Mouse (Mus musculus) megakaryocyte progenitor cell, adult 5-6 weeks (primary cell): ENCODE data around the gene Ttc26. TPM values are rescaled to one million over a fixed set of nuclear protein-coding genes. Genes with fewer than 3 reads are reported as not detected.

ENCODE experiments used
- ATAC-seq: replicated peaks from 2 replicates; pipeline ENCODE4 v1.8.0; 2016; ENCODE audit warnings: mild to moderate bottlenecking, moderate TSS enrichment, inconsistent platforms; ENCODE audit not compliant: poor library complexity
- total RNA-seq, 2 experiments: library from RNA; stranded (forward) in 1 of 2; stranded (reverse) in 1 of 2; fragments of 157-497, 149-512 nt in 1 of 2; fragments of 200-1000 nt in 1 of 2; gene quantifications; 2 replicates each; pipeline versions ENCODE4 v1.2.3 to v1.2.4; 2015 to 2017

The Ttc26 gene
- total RNA-seq, 2 experiments from 2014 or later, result 1.2 to 2.5 TPM

DNA sequence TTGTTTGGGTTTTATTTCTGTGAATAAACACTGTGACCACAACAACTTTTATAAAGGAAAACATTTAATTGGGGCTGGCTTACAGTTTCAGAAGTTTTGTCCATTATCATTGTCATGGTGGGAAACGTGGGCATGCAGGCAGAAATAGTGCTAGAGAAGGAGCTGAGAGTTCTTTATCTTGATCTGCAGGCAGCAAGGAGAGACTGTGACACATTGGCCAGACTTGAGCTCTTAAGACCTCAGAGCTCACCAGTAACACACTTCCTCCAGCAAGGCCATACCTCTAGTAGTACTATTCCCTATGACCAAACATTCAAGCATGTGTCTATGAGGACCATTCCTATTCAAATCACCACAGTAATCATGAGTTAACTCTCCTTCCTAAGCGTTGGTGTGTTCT is 67.0 kb downstream of the Ttc26 start:
- ATAC-seq, result no peak

DNA sequence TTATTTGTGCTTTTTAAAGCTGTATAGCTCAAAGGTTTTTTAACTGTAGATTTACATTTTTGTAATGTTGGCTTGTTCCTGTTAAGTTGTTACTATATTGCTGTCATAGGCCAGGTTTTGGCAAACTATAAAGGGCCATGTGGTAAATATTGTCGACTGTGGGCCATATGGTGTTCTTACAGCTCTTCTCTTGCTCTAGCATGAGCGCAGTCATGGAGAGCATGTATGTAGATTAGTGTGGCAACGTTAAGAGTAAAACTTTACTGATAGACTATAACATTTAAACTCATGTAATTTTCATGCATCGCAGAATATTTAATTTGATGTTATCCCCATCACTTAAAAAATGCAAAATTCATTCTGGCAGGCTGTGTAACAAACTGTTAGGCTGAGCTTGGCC is 71.8 kb downstream of the Ttc26 start:
- ATAC-seq, result no peak

DNA sequence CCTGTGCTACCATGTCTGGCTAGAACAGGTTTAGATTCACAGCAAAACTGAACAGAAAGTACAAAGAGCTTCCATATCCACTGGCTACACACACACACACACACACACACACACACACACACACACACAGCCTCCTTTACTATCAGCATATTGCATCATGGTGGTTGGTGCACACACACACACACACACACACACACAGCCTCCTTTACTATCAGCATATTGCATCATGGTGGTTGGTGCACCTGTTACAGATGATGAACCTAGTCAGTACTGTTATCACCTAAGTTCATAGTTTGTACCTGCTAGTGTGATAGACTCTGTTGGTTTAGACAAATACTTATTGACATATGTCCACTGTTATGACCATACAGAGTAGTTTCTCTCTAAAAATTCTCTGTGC is 75.2 kb downstream of the Ttc26 start:
- ATAC-seq, result peak; percentile 55; the same call in 1 of the 2 replicates

DNA sequence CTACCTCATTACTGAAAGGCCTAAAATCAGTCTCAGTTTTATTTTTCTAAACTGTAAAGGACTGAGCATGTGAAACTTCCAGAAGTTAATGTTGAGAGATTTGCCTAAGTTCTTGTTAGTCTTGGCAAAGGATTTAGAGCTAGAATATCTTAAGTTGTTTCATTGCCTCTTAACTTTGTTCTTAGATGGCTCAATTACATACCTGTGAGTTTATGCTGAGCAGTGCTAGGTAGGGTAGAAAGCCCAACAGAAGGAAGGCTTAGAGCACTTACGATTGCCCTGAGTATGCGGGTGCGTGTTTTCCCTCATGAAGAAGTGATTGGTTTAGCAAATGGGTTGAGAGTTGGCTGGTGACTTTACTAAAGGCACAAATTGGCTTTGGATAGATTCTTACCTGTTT is 76.8 kb downstream of the Ttc26 start:
- no peak for ATAC-seq

DNA sequence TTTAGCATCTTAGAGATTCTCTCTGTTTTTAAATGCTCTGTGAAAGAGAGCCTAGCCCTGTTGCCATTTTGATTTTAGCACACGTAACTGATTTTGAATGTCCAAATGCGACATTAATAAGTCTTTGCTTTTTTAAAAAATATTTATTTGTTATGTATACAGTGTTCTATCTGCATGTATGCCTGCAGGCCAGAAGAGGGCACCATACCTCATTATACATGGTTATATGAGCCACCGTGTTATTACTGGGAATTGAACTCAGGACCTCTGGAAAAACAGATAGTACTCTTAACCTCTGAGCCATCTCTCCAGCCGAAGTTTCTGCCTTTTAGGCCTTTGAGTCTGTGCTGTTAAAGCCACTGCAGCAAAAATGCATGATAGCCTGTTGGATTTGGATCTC is 88.3 kb downstream of the Ttc26 start:
- peak; percentile 55; the same call in 1 of the 2 replicates for ATAC-seq

Other genes with a start within 250 kb of the Ttc26 start
- gene D630045J12Rik, start 127.5 kb upstream of the Ttc26 start, total RNA-seq (2015), result 1.7 and 2.3 TPM in 2 replicates
- 0.54 and 1.1 TPM in 2 replicates for gene D630045J12Rik, start 127.5 kb upstream of the Ttc26 start, total RNA-seq (2017)
- 11.5 and 11.6 TPM in 2 replicates for gene Zc3hav1l, start 82.2 kb upstream of the Ttc26 start, total RNA-seq (2015)
- gene Zc3hav1l, start 82.2 kb upstream of the Ttc26 start, total RNA-seq (2017), result 4.4 and 4.9 TPM in 2 replicates
- gene Zc3hav1, start 26.9 kb upstream of the Ttc26 start, total RNA-seq (2015), result 62.1 and 65.3 TPM in 2 replicates
- 47.0 and 54.7 TPM in 2 replicates for gene Zc3hav1, start 26.9 kb upstream of the Ttc26 start, total RNA-seq (2017)
- gene Ubn2, start 52.5 kb downstream of the Ttc26 start, total RNA-seq (2015), result 34.8 and 44.5 TPM in 2 replicates
- gene Ubn2, start 52.5 kb downstream of the Ttc26 start, total RNA-seq (2017), result 13.5 and 20.6 TPM in 2 replicates
- gene Fmc1, start 152.0 kb downstream of the Ttc26 start, total RNA-seq (2015), result 99.9 and 108 TPM in 2 replicates
- 58.3 and 60.3 TPM in 2 replicates for gene Fmc1, start 152.0 kb downstream of the Ttc26 start, total RNA-seq (2017)
- gene Luc7l2, start 169.9 kb downstream of the Ttc26 start, total RNA-seq (2015), result 183 and 193 TPM in 2 replicates
- 181 and 264 TPM in 2 replicates for gene Luc7l2, start 169.9 kb downstream of the Ttc26 start, total RNA-seq (2017)